Mouse (Mus musculus) kidney, postnatal 36 days (tissue): ENCODE results near the gene Pitpna.

Experiments used
- DNase-seq, 2 experiments: peaks; one replicate each; pipeline ENCODE4 v3.0.0; 2021 to 2022; ENCODE audit warnings: mixed read lengths in 2 of 2

Pitpna gene

DNA sequence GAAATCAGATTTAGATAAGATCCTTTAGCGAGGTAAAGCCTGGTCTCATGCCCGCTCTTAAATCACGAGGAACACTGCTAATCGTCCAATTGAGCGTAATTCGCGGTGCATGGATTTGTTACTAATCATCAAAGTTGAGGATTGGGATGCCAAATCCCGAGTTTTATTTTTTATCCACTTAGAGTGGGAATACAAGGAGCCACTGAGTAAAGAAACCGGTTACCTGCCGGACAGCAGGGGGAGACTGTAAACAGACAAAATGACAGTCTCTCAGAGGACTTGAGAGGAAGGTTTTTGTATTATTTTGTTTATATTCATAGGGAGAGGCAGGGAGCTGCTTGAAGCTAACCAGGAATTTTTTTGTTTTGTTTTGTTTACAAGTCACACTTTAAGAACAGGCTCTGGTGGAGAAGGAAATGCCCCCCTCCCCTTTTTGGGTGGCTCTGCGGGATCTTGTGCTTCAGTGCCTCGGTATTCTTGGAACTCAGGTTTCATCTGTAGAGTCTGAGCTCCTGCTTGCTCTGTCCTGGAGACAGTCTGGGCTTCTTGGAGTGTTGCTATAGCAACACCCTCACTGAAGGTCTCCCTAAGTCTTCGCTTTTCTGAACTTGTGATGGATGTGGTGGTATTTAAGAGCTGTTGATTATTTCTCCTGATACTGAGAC lies 43.8 kb downstream of the Pitpna start:
- peak; percentile 66 to 74 for DNase-seq

- no peak for DNase-seq
Observed at GRCm38 (mm10) chr11:75632921-75633320, 45.0 kb downstream of the Pitpna start.

GRCm38 (mm10) chr11:75634801-75635200 lies 46.9 kb downstream of the Pitpna start:
- no peak for DNase-seq

DNA sequence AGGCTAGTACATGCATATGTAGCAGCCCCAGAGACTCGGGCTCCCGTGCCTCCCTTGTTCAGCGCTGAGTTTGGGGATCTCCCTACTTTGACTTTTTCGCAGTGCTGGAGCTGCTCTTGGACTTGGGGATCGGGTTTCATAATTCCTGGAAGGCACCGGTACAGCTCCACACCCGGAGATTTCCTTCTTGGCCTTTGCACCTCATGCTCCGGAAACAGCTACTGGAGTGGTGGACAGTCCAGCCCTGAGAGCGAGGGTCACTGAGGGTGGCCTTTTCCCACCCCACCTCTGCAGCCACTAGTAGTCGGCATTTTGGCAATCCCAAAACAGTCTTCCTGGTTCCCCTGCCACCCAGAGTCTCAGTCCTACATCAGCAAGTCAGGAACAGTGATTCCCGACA lies 47.4 kb downstream of the Pitpna start:
- DNase-seq = peak; percentile 77 to 87

- DNase-seq = no peak
Observed at GRCm38 (mm10) chr11:75643323-75643722, 55.4 kb downstream of the Pitpna start.

- no peak for DNase-seq
Observed at GRCm38 (mm10) chr11:75644684-75645083, 56.8 kb downstream of the Pitpna start.

DNA sequence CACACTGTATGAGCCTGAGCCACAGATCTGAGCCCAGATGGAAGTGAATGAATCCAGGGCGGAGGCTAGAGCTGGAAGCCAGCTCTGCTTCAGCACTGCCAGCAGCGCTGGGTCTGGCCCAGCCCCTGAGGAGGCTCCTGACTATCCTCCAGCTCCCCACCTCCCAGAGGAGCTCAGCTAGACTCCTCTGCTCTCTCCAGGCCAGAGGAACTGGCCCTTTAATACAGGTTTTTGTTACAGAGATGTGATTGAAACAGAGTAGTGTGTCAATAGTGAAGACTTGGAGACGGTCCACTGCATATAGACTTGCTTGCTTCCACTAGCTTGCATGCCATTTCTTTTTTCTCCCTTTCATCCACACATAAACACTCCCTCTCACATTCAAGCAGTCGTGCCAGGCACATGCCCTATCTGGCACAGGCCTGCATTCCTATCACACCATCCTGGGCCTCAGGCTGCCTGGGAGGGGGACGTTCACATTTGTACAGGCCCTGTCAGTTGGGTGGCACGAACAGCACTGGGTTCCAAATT lies 59.8 kb downstream of the Pitpna start:
- no peak for DNase-seq

DNA sequence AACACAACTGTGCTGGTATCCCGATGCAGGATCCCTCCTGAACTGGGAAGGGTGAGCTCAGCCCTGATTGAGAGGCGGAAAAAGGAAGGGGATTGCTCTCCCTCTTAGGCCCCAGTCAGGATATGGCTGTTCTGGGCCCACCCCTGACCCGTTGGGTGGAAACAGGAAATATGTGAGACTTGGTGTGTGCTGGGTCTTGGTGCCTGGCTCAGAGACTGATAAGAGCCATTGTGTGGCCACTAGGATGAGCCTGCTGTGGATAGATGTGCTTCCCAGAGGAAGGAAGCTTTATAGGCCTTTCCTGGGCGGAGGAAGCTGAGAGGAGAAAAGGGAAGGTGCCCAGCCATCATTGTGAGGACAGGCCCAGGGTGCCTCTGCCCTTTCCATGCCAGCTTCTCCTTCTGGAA lies 61.3 kb downstream of the Pitpna start:
- DNase-seq = peak; percentile 66 to 77

- DNase-seq = peak; percentile 72 to 76
Observed at GRCm38 (mm10) chr11:75650311-75650710, 62.4 kb downstream of the Pitpna start, which contains the start of gene Myo1c. Myo1c (plus strand) TSS chr11:75650504.

GRCm38 (mm10) chr11:75650958-75651425 lies 63.1 kb downstream of the Pitpna start:
- no peak for DNase-seq

- DNase-seq = peak; percentile 89 to 92
Observed at GRCm38 (mm10) chr11:75651426-75652221, 63.7 kb downstream of the Pitpna start.

GRCm38 (mm10) chr11:75652222-75652941 lies 64.5 kb downstream of the Pitpna start:
- DNase-seq = peak; percentile 87 to 92

DNA sequence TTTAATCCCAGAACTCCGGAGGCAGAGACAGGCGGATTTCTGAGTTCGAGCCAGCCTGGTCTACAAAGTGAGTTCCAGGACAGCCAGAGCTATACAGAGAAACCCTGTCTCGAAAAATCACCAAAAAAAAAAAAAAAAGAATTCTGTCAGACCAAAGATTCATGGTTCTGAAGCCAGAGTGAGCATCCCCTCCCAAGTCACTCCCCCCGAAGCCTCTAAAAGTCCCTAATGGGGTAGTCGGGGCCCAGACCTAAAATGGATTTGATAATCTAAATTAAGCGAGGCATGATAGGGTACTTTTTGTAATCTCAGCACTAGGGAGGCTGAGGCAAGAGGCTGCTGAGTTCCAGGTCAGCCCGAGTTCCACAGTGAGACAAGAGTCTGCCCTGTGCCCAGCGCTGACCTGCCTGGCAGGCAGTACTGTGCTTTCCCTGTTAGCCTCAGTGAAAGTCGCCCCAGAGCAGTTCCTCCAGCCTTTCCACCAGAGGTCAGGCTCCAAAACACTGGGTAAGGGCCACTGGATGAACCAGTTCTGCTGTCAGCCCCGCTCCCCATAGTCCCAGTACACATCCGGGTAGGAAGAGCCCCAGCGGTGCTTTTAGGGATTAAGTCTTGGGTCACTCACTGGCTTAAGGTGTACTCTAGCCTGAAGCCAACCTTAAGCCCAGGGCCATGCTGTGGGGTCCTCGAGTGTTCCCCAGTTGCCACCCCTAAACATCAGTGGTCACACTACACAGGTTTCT lies 65.2 kb downstream of the Pitpna start:
- DNase-seq = peak; percentile 71

- peak; percentile 92 to 94 for DNase-seq
Observed at GRCm38 (mm10) chr11:75653781-75654470, 66.0 kb downstream of the Pitpna start.

DNA sequence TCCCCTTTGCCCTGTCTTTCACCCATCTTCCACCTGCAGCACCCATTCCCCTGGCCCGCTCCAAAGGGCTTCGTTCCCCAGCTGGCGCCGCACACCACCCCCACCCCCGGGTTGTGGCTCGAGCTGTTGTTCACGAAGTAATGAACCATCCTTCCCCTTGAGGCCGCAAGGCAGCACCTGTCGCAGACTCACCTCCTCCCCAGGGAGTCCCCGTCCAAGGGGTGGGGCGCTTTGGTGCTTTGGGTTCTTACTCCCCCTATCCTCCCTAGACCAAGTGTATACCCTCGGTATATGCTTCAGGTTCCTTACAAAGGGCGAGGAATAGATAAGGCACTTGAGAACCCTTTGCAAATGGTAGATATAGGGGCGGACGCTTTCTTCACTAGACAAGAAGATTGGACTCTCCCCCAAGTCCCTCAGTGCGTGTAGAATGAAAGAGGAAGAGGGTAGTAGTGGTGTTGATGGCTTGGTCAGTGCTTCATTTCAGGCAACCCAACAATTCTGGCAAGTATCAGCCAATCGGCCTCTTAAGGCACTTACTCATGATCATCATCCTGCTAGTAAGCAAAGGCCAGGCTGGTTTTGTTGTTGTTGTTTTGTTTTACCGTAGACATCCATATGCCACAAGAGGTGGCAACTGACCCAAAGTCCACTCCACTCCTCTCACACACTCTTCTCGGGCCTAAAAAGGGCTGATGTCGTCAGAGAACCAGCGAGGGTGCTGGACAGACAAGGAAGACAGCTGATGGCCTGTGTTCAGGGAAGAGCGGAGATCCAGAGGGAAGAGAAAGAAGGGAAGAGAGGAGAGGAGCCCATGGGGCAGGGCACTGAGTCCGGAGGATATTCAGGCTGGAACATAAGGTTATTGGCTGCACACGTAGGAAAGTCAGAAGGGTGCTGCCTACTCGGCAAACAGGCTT lies 66.8 kb downstream of the Pitpna start:
- DNase-seq = no peak

DNA sequence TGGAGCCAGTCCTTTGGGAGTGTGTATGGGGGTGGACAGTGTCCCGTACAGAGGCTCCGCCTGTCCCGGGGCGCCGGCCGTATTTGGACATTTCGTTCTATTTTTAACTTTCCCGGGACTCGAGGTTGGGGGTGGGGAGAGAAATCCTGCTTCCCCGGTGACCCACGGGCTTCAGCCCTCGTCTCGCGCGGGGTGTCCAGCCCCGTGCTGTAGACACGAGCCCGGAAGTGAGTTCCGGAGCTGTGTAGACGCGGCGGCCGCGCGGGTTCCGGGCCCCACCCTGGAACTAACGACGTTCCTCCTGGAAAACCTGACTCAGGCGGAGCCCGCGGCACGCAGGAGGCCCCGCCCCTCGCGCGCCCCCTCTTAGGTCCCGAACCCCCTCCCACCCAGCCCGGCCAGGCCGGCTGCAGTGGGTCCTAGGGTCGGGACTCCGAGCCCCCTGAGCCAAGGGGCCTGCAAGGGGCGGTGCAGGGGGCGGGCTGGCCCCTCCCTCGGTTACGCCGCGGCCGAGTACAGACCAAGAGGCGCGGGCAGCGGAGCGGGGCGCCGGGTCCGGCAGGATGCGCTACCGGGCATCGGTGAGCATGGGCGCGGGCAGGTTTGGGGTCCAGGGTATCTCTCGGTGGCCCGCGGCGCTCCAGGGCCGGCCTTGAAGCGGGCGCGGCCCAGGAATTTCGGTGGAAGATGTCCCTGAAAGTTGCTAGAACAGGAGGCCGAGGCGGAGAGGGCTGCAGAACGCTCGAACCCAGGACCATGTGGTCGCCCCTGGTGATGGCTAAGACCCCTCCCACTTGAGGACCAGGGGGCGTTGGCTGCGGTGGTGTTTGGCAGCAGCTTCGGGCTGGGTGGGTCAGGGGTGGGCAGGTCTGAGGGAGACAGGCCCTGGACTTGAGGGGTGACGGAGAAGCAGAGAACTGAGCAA lies 68.0 kb downstream of the Pitpna start:
- peak; percentile 86 to 87 for DNase-seq

DNA sequence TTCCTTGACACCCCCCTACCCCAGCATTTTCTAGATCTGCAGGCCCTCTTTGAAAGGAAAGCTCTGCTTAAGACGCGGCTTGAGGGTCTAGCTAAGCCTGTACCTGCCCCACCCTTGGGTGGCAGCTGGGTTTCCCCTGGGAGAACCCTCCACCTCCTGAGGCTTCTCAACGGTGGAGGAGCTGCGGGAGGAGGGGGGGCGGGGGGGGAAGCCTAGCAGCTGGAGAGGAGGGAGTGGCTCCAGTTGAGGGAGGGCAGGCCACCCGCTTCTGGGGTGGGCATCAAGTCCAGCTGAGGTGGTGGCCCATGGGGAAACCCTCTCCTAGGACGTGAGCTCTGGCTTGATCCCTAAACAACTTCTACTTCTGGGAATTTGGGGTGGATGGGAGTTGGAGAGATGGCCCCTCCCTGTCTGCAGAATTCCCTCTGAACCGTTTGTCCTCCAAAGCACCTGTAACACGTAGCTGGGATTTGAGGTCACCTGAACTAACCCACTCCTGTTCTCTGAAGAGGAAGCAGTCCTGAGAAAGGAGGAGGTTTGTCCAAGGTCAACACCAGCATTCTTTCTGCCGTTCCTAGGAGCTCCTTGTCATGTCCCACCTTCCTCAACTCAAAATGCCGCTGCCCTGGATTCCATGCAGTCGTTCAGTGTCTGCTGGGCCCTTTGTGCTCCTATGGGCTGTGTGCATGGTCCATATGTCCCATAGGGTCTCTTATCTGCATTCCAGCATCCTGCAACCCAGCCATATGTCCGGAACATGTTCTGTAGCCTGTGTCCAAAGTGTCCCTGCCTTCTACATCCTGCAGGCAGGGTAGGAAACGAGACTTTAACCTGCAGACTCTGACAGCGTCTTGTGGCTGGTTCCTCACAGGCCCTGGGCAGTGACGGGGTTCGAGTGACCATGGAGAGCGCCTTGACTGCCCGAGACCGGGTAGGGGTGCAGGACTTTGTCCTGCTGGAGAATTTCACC lies 69.0 kb downstream of the Pitpna start:
- no peak for DNase-seq

GRCm38 (mm10) chr11:75657841-75658240 lies 69.9 kb downstream of the Pitpna start:
- DNase-seq = no peak
